ENCODE assay signal across 18 mouse cellular contexts in genomic region chr15:100990283-100990682, GRCm38 (mm10). TPM values are rescaled to one million over a fixed set of nuclear protein-coding genes. Genes with fewer than 3 reads are reported as not detected.
DNase-seq lines count a peak whose midpoint lies in the region; ATAC-seq lines count a peak whose summit lies in the region.
"Had no signal": no experiment of that assay in that cellular context is flagged by ENCODE, and none has a peak within 500 bp of the region (broad histone marks: within the 10 kb centered on the region; RNA-seq: fewer than 3 reads in every experiment).

No protein-coding gene starts in this region.

- no peak for ATAC-seq in cerebellum, adult (ENCODE audit: insufficient number of reproducible peaks, low FRiP score, low TSS enrichment)
- ATAC-seq: forebrain, embryonic 15.5 days; intestine, embryonic 16.5 days had no signal

- DNase-seq in cerebellum, adult 9-10 months, result peak; percentile 42
- DNase-seq in layer of hippocampus, adult 9-11 months, result peak; percentile 48
- DNase-seq in layer of hippocampus, adult 9-10 months (ENCODE audit: low spot score), result no peak
- peak; percentile 4 for DNase-seq in retina, embryonic 14.5 days (ENCODE audit: low spot score)
- DNase-seq in adrenal gland, postnatal 14 days, result no peak
- DNase-seq in lung, adult 18-20 months, result no peak
- DNase-seq: adrenal gland, adult 2 months; adrenal gland, postnatal 36 days; cerebellum, adult 9-11 months; embryo, embryonic 11 days; gastrocnemius, postnatal 14 days had no signal

RNA-seq across cellular contexts. Expression of gene Gm47841, which starts 56.9 kb away (rescaled TPM):
- total RNA-seq in adrenal gland, postnatal 14 days (2021), result 0.49 TPM in 1 of 2 replicates, not detected in the other
- total RNA-seq: common myeloid progenitor, adult 5-6 weeks; ES-E14; gastrocnemius, adult 18-20 months; gastrocnemius, postnatal 14 days; heart, postnatal 25 days had no signal

Comparison
In these comparisons a context has a peak if more than half of its experiments do, and no peak if none do; other contexts are left out.
1. DNase-seq: peak in cerebellum, adult 9-10 months (single experiment), layer of hippocampus, adult 9-11 months (single experiment) and retina, embryonic 14.5 days (single experiment); none in layer of hippocampus, adult 9-10 months (single experiment), adrenal gland, postnatal 14 days (single experiment) and lung, adult 18-20 months (0 of 2).